Mouse (Mus musculus) liver, postnatal 0 days (tissue): ENCODE measurements around the gene Wdr12. TPM values are rescaled to one million over a fixed set of nuclear protein-coding genes. Genes with fewer than 3 reads are reported as not detected.
"Not testable (repeated sequence)": the region's sequence is repeated elsewhere in the genome, so short reads cannot be mapped to it uniquely, and the experiment has no call there.

Experiments used
- ATAC-seq: fragments of 200-750 bp; cut with Nextera tagmentation; 2 replicates; pipeline ENCODE4 v1.8.0; 2017; ENCODE audit warnings: mild to moderate bottlenecking, moderate library complexity
- DNase-seq: peaks from one replicate; pipeline ENCODE4 v3.0.0-alpha.2; 2016
- H3K27ac ChIP-seq: fragments of 300-500 bp; sonication (generic); 2 replicates; pipeline ENCODE4 v1.5.1; 2014; ENCODE audit warnings: antibody characterized with exemption, moderate library complexity, mild to moderate bottlenecking, low read depth
- H3K27me3 ChIP-seq: fragments of 300-500 bp; sonication (generic); 2 replicates; pipeline ENCODE4 v1.6.1; 2014; ENCODE audit warnings: low read length, control low read depth, mixed read lengths; ENCODE audit not compliant: insufficient read depth
- H3K36me3 ChIP-seq: fragments of 300-500 bp; sonication (generic); replicated peaks from 2 replicates; pipeline ENCODE4 v1.6.1; 2014; ENCODE audit warnings: mild to moderate bottlenecking, control low read depth, low read length, moderate library complexity, mixed read lengths; ENCODE audit not compliant: insufficient read depth
- H3K4me1 ChIP-seq: fragments of 300-500 bp; sonication (generic); 2 replicates; pipeline ENCODE4 v1.6.1; 2014; ENCODE audit warnings: antibody characterized with exemption, mild to moderate bottlenecking, control low read depth; ENCODE audit not compliant: insufficient read depth
- H3K4me2 ChIP-seq: fragments of 300-500 bp; sonication (generic); 2 replicates; pipeline ENCODE4 v1.6.1; 2014; ENCODE audit warnings: low read depth, mild to moderate bottlenecking, low read length, moderate library complexity, mixed read lengths
- H3K4me3 ChIP-seq: fragments of 300-500 bp; sonication (generic); 2 replicates; pipeline ENCODE4 v1.5.1; 2014; ENCODE audit warnings: low read depth, low read length
- H3K9ac ChIP-seq: fragments of 300-500 bp; sonication (generic); replicated peaks from 2 replicates; pipeline ENCODE4 v1.6.1; 2014; ENCODE audit warnings: mild to moderate bottlenecking, moderate library complexity
- H3K9me3 ChIP-seq: fragments of 300-500 bp; sonication (generic); 2 replicates; pipeline ENCODE4 v1.6.1; 2016; ENCODE audit warnings: mild to moderate bottlenecking, control low read depth, low read length, mixed read lengths
- CTCF ChIP-seq: sonication (generic); IDR thresholded peaks from 2 replicates; pipeline ENCODE4 v1.5.1; 2016; ENCODE audit warnings: antibody characterized with exemption, low read depth
- EP300 ChIP-seq: IDR thresholded peaks from 2 replicates; pipeline ENCODE4 v1.6.1; 2016; ENCODE audit warnings: antibody characterized with exemption, low read depth, mild to moderate bottlenecking
- WGBS: fragments of 180-500 bp; shearing (Covaris S2); extraction: QIAGEN DNeasy Blood & Tissue Kit; methylation state at CpG from one replicate; pipeline ENCODE4 v1.1.7; 2014; ENCODE audit not compliant: insufficient replicate concordance; 5-methylcytosine and 5-hydroxymethylcytosine counted together
- polyA plus RNA-seq: library from polyadenylated mRNA; unstranded; fragments of >200 nt; fragmentation: Nextera tagmentation; extraction: Ambion mirVana; gene quantifications from 2 replicates; pipeline ENCODE4 v1.2.1, GENCODE M21; 2015

The Wdr12 gene
- polyA plus RNA-seq, 1 experiment from 2014 or later: 23.8 TPM

DNA sequence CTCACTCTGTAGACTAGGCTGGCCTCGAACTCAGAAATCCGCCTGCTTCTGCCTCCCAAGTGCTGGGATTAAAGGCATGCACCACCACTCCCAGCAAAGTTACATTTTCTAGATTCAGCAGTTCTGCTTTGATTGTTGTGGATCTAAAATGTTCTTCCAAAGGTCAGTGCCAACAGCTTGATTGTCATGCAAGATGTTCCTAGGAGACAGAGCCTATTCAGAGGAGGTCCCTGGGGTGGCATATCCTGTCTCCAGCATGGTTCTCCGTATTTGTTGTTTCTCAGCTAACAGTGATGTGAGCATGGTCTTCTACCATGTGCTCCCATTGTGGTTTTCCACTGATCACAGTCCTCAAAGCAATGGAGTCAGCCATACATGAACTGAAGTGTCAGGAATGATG is 42.1 kb downstream of the Wdr12 start:
- 73% methylated on average over 3 of the region's 3 CpGs for WGBS
- no peak overlapping the region for H3K4me3 ChIP-seq
- no peaks in the 10 kb centered on the region for H3K27me3 ChIP-seq
- no peak overlapping the region for H3K9ac ChIP-seq
- H3K9me3 ChIP-seq: no peaks in the 10 kb centered on the region
- no peak overlapping the region for H3K27ac ChIP-seq
- no peak for DNase-seq
- H3K4me2 ChIP-seq: no peak overlapping the region
- H3K4me1 ChIP-seq: no peaks in the 10 kb centered on the region
- TF ChIP-seq EP300: no peak
- TF ChIP-seq CTCF: no peak
- H3K36me3 ChIP-seq: no peaks in the 10 kb centered on the region
- ATAC-seq: no peak

GRCm38 (mm10) chr1:60054659-60055058 is 43.8 kb downstream of the Wdr12 start:
- Histone ChIP-seq H3K27me3 (no peaks in the 10 kb centered on the region), H3K9ac (no peak overlapping the region), H3K27ac (no peak overlapping the region), H3K4me2 (no peak overlapping the region), H3K36me3 (no peaks in the 10 kb centered on the region), H3K9me3 (no peaks in the 10 kb centered on the region), H3K4me1 (no peaks in the 10 kb centered on the region), H3K4me3 (no peak overlapping the region)
- DNase-seq (no peak), ATAC-seq (no peak)
- TF ChIP-seq EP300 (no peak), CTCF (peak; percentile 47)
- WGBS: 37% methylated on average over 3 of the region's 3 CpGs

GRCm38 (mm10) chr1:60047481-60047880 is 51.0 kb downstream of the Wdr12 start:
- not testable (repeated sequence) for ATAC-seq, DNase-seq, H3K4me3 ChIP-seq, H3K27ac ChIP-seq, H3K36me3 ChIP-seq, H3K4me2 ChIP-seq, H3K4me1 ChIP-seq, H3K9ac ChIP-seq, H3K9me3 ChIP-seq
- H3K27me3 ChIP-seq: peaks cover 19% of the 10 kb centered on the region
- WGBS: 94% methylated on average over 5 of the region's 5 CpGs

- TF ChIP-seq CTCF (no peak), EP300 (no peak)
- no peak overlapping the region for H3K27ac ChIP-seq
- no peak for DNase-seq
- no peak overlapping the region for H3K9ac ChIP-seq
- no peaks in the 10 kb centered on the region for H3K36me3 ChIP-seq
- H3K4me3 ChIP-seq: no peak overlapping the region
- 89% methylated on average over 1 of the region's 1 CpGs for WGBS
- no peaks in the 10 kb centered on the region for H3K9me3 ChIP-seq
- ATAC-seq: no peak
- no peak overlapping the region for H3K4me2 ChIP-seq
- no peaks in the 10 kb centered on the region for H3K4me1 ChIP-seq
- peaks cover 26% of the 10 kb centered on the region for H3K27me3 ChIP-seq
Observed at GRCm38 (mm10) chr1:60044595-60044994, 53.9 kb downstream of the Wdr12 start.

- peak; percentile 42 for DNase-seq
- TF ChIP-seq CTCF (no peak), EP300 (no peak)
Observed at GRCm38 (mm10) chr1:60042796-60043469, 55.5 kb downstream of the Wdr12 start, which contains the start of gene Ica1l. Gene Ica1l, minus strand, starts transcription at chr1:60043184.

DNA sequence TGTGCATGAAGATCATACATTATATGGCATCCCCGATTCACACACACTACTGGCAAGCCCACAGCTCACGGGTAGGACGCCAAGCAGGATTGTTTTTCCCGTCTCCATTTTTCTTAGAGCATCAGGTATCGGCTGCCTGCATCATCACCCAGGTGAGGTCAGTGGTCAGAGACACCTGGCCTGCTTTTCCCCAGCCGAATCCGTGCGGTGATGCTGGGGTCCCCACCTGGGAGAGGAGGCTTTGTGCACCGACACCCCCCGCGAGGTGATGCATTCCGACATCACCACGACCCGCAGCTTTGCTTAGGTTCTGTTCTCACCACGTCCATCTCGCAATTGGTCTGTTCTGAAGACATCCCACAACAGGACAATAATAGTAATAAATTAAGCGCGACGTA is 56.0 kb downstream of the Wdr12 start:
- peaks cover 26% of the 10 kb centered on the region for H3K27me3 ChIP-seq
- H3K9me3 ChIP-seq: no peaks in the 10 kb centered on the region
- WGBS: 5% methylated on average over 19 of the region's 19 CpGs
- H3K4me2 ChIP-seq: peak overlapping the region; percentile 92
- H3K36me3 ChIP-seq: no peaks in the 10 kb centered on the region
- no peaks in the 10 kb centered on the region for H3K4me1 ChIP-seq
- H3K9ac ChIP-seq: peak overlapping the region; percentile 23; the same call in 1 of the 2 replicates
- TF ChIP-seq CTCF: no peak
- H3K27ac ChIP-seq: no peak overlapping the region
- H3K4me3 ChIP-seq: peak overlapping the region; percentile 60
- ATAC-seq: no peak
- DNase-seq: no peak

More at GRCm38 (mm10) chr1:60042796-60043469, 55.5 kb downstream of the Wdr12 start, which contains the start of gene Ica1l:
- H3K4me3 ChIP-seq: peak within 1 kb of the TSS; percentile 60
- under 1% methylated on average over 56 of the region's 99 CpGs for WGBS
- ATAC-seq: peak; percentile 64
- H3K27ac ChIP-seq: no peak within 1 kb of the TSS
- H3K4me1 ChIP-seq: no peaks in the 10 kb centered on the region
- H3K36me3 ChIP-seq: no peaks in the 10 kb centered on the region
- H3K4me2 ChIP-seq: peak within 1 kb of the TSS; percentile 92
- no peaks in the 10 kb centered on the region for H3K9me3 ChIP-seq
- peaks cover 26% of the 10 kb centered on the region for H3K27me3 ChIP-seq
- H3K9ac ChIP-seq: peak within 1 kb of the TSS; percentile 23; the same call in 1 of the 2 replicates
